Mouse (Mus musculus) forebrain, postnatal 0 days (tissue): ENCODE data around the gene Fmr1nb. TPM values are rescaled to one million over a fixed set of nuclear protein-coding genes. Genes with fewer than 3 reads are reported as not detected.
"Not testable (repeated sequence)": the region's sequence is repeated elsewhere in the genome, so short reads cannot be mapped to it uniquely, and the experiment has no call there.

Experiments
- ATAC-seq: fragments of 200-750 bp; cut with Nextera tagmentation; 2 replicates; pipeline ENCODE4 v1.8.0; 2017; ENCODE audit warnings: mild to moderate bottlenecking, moderate library complexity
- DNase-seq: peaks from one replicate; pipeline ENCODE4 v3.0.0-alpha.2; 2015
- H3K27ac ChIP-seq: fragments of 300-500 bp; sonication (generic); 2 replicates; pipeline ENCODE4 v1.5.1; 2014; ENCODE audit warnings: low read depth, mild to moderate bottlenecking, antibody characterized with exemption, low read length, moderate library complexity, mixed read lengths
- H3K27me3 ChIP-seq: fragments of 300-500 bp; sonication (generic); 2 replicates; pipeline ENCODE4 v1.6.1; 2014; ENCODE audit warnings: mild to moderate bottlenecking, low read length, mixed read lengths; ENCODE audit not compliant: insufficient read depth
- H3K36me3 ChIP-seq: fragments of 300-500 bp; sonication (generic); 2 replicates; pipeline ENCODE4 v1.6.1; 2014; ENCODE audit warnings: mild to moderate bottlenecking, moderate library complexity; ENCODE audit not compliant: insufficient read depth
- H3K4me1 ChIP-seq: fragments of 300-500 bp; sonication (generic); 2 replicates; pipeline ENCODE4 v1.6.1; 2014; ENCODE audit warnings: antibody characterized with exemption; ENCODE audit not compliant: insufficient read depth
- H3K4me2 ChIP-seq: fragments of 300-500 bp; sonication (generic); 2 replicates; pipeline ENCODE4 v1.6.1; 2014; ENCODE audit warnings: low read depth, mild to moderate bottlenecking, moderate library complexity
- H3K4me3 ChIP-seq: fragments of 300-500 bp; sonication (generic); 2 replicates; pipeline ENCODE4 v1.5.1; 2014; ENCODE audit warnings: low read depth, low read length, mixed read lengths
- H3K9ac ChIP-seq: fragments of 300-500 bp; sonication (generic); 2 replicates; pipeline ENCODE4 v1.6.1; 2014; ENCODE audit warnings: mild to moderate bottlenecking
- H3K9me3 ChIP-seq: fragments of 300-500 bp; sonication (generic); 2 replicates; pipeline ENCODE4 v1.6.1; 2016; ENCODE audit warnings: low read length
- CTCF ChIP-seq: sonication (generic); IDR thresholded peaks from 2 replicates; pipeline ENCODE4 v1.5.1; 2016; ENCODE audit warnings: antibody characterized with exemption, control low read depth, low read depth
- WGBS: fragments of 180-500 bp; shearing (Covaris S2); extraction: QIAGEN DNeasy Blood & Tissue Kit; methylation state at CpG from one replicate; pipeline ENCODE4 v1.1.7; 2014; 5-methylcytosine and 5-hydroxymethylcytosine counted together
- polyA plus RNA-seq: library from polyadenylated mRNA; unstranded; fragments of >200 nt; fragmentation: Nextera tagmentation; extraction: Ambion mirVana; gene quantifications from 2 replicates; pipeline ENCODE4 v1.2.1, GENCODE M21; 2015
- total RNA-seq: library from RNA; depleted of rRNA; stranded (reverse); fragments of >200 nt; gene quantifications from 2 replicates; pipeline ENCODE4 v1.2.3, GENCODE M21; 2014; rRNA removed

Fmr1nb gene
- not detected in 2 replicates for total RNA-seq
- polyA plus RNA-seq, result 0.28 TPM in 1 of 2 replicates, not detected in the other

DNA sequence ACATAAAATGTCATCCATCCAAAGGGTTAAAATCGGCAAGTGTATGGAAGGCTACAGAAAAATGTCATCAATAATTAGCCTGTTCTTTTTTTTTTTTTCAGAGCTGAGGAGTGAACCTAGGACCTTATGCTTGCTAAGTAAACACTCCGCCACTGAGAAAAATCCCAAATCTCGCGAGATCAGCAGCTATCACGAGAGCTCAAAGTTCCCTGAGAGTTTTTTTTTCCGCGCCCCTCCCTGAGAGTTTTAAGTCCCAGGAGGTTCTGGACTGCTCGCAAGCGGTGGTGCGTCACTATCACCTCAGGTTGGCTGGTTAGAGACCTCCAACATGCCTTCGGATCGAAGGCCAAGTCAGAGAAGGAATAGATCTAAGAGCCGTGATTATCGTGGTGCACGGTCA, at the start of gene Fmr1nb:
Gene Fmr1nb (plus strand): TSS at position 234 of the 400 bp plus-strand sequence.
- H3K27me3 ChIP-seq, result no peaks in the 10 kb centered on the region
- H3K36me3 ChIP-seq, result no peaks in the 10 kb centered on the region
- WGBS, result 84% methylated on average over 15 of the region's 15 CpGs
- DNase-seq (no peak), ATAC-seq (no peak)
- H3K9me3 ChIP-seq, result no peaks in the 10 kb centered on the region
- H3K9ac ChIP-seq, result no peak within 1 kb of the TSS
- H3K4me1 ChIP-seq, result no peaks in the 10 kb centered on the region
- no peak within 1 kb of the TSS for H3K4me2 ChIP-seq
- H3K4me3 ChIP-seq, result no peak within 1 kb of the TSS
- no peak within 1 kb of the TSS for H3K27ac ChIP-seq
- no peak for TF ChIP-seq CTCF

DNA sequence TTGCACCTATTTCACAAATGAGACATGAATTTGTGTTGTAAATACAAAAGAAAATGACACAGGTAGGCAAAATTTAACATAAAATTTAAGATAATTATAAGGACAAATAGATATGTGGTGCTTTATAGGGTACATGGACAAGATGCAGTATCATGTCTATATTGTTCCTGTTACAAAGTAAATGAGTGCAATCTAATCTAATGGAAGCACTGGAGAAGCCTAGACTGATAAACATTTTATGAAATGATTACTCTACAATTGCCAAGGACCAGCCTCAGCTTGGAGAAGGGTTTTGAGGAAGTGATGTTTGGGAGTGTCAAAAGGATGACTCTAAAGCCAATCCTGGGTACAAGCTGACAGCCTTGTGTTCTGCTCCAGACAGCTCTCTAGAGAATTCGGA, 24.7 kb upstream of the Fmr1nb start:
- Histone ChIP-seq H3K36me3 (no peaks in the 10 kb centered on the region), H3K4me3 (no peak overlapping the region), H3K9me3 (no peaks in the 10 kb centered on the region), H3K4me1 (no peaks in the 10 kb centered on the region), H3K27me3 (no peaks in the 10 kb centered on the region), H3K9ac (no peak overlapping the region), H3K4me2 (no peak overlapping the region), H3K27ac (no peak overlapping the region)
- ATAC-seq (no peak), DNase-seq (no peak)
- no peak for TF ChIP-seq CTCF
- 65% methylated on average over 1 of the region's 1 CpGs for WGBS

DNA sequence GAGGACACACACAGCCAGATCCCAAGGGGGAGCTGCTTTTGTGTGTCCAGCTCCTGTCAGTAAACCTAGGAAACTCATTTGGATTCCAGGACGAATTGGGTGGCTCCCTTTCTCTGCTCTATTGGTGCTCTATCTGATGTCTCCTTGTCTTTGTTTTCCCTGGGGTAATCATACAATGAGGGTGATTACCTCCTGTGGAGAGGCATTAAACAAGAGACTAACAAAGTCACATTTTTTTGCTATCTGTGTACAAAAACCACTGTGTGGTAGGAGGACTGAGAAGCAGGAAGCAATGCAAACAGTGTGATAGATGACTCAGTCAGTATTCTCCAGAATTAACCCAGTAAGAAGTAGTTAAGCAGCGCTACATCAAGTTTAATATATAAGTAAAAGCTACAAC, 21.6 kb upstream of the Fmr1nb start:
- H3K4me2 ChIP-seq, result no peak overlapping the region
- H3K4me3 ChIP-seq, result no peak overlapping the region
- H3K9me3 ChIP-seq, result no peaks in the 10 kb centered on the region
- TF ChIP-seq CTCF, result no peak
- H3K9ac ChIP-seq, result no peak overlapping the region
- ATAC-seq, result no peak
- DNase-seq, result no peak
- H3K36me3 ChIP-seq, result no peaks in the 10 kb centered on the region
- H3K4me1 ChIP-seq, result no peaks in the 10 kb centered on the region
- WGBS, result 58% methylated on average over 2 of the region's 2 CpGs
- H3K27ac ChIP-seq, result no peak overlapping the region
- H3K27me3 ChIP-seq, result no peaks in the 10 kb centered on the region

GRCm38 (mm10) chrX:68820449-68820848, 58.8 kb downstream of the Fmr1nb start:
- H3K4me3 ChIP-seq, result not testable (repeated sequence)

GRCm38 (mm10) chrX:68821059-68821458, 59.4 kb downstream of the Fmr1nb start, which contains the start of gene Gm14698:
Gene Gm14698 (plus strand): TSS chrX:68821093.
- peak within 1 kb of the TSS; percentile 24; the same call in 1 of the 2 replicates for H3K4me3 ChIP-seq
- H3K36me3 ChIP-seq, H3K9me3 ChIP-seq, H3K27me3 ChIP-seq, H3K27ac ChIP-seq, DNase-seq, H3K4me1 ChIP-seq: not testable (repeated sequence)
- H3K4me2 ChIP-seq, result peak within 1 kb of the TSS; percentile 47
- WGBS, result 28% methylated on average over 28 of the region's 36 CpGs
- H3K9ac ChIP-seq, result 0 out of 2 replicates have a peak within 1 kb of the TSS, but pooled peaks have one; percentile 22
- peak; percentile 81 for ATAC-seq

More at GRCm38 (mm10) chrX:68820449-68820848, 58.8 kb downstream of the Fmr1nb start:
- ATAC-seq, H3K27me3 ChIP-seq, H3K36me3 ChIP-seq, H3K27ac ChIP-seq, H3K4me1 ChIP-seq, DNase-seq, H3K9me3 ChIP-seq, H3K9ac ChIP-seq: not testable (repeated sequence)
- WGBS, result 47% methylated on average over 2 of the region's 2 CpGs
- H3K4me2 ChIP-seq, result peak overlapping the region; percentile 47

- Histone ChIP-seq H3K27me3 (no peaks in the 10 kb centered on the region), H3K36me3 (no peaks in the 10 kb centered on the region), H3K9me3 (no peaks in the 10 kb centered on the region), H3K4me3 (no peak overlapping the region), H3K4me1 (no peaks in the 10 kb centered on the region), H3K4me2 (no peak overlapping the region), H3K9ac (no peak overlapping the region), H3K27ac (no peak overlapping the region)
- WGBS, result 29% methylated on average over 5 of the region's 5 CpGs
- peak; percentile 70 for TF ChIP-seq CTCF
- DNase-seq (peak; percentile 69), ATAC-seq (peak; percentile 53)
These were observed 78.2 kb downstream of the Fmr1nb start for GRCm38 (mm10) chrX:68839548-68840444.

Other genes starting within 250 kb of the Fmr1nb start
- gene Fmr1, start 83.3 kb upstream of the Fmr1nb start, total RNA-seq, result 44.8 and 48.6 TPM in 2 replicates
- gene Fmr1, start 83.3 kb upstream of the Fmr1nb start, polyA plus RNA-seq, result 26.4 and 37.5 TPM in 2 replicates
- 2.5 and 3.7 TPM in 2 replicates for gene Gm14698, start 59.3 kb downstream of the Fmr1nb start, total RNA-seq
- 2.2 and 3.5 TPM in 2 replicates for gene Gm14698, start 59.3 kb downstream of the Fmr1nb start, polyA plus RNA-seq
- gene Gm6812, start 131.2 kb downstream of the Fmr1nb start, total RNA-seq, result not detected in 2 replicates
- gene Gm6812, start 131.2 kb downstream of the Fmr1nb start, polyA plus RNA-seq, result not detected in 2 replicates